Mouse (Mus musculus): ENCODE measurements around the gene Miga1.
A peak's percentile ranks its signal among the peaks of the same experiment; 100 is the strongest.
"Not testable (repeated sequence)": the region's sequence is repeated elsewhere in the genome, so short reads cannot be mapped to it uniquely, and the experiment has no call there.

Gene Miga1

GRCm38 (mm10) chr3:152321765-152322547 is 18.3 kb downstream of the Miga1 start:
- DNase-seq (ENCODE audit: low spot score): no peak

- no peak for DNase-seq (ENCODE audit: low spot score)
Observed at GRCm38 (mm10) chr3:152320972-152321645, 19.1 kb downstream of the Miga1 start.

GRCm38 (mm10) chr3:152316447-152317173 is 23.6 kb downstream of the Miga1 start:
- DNase-seq (ENCODE audit: low spot score): not testable (repeated sequence)

DNA sequence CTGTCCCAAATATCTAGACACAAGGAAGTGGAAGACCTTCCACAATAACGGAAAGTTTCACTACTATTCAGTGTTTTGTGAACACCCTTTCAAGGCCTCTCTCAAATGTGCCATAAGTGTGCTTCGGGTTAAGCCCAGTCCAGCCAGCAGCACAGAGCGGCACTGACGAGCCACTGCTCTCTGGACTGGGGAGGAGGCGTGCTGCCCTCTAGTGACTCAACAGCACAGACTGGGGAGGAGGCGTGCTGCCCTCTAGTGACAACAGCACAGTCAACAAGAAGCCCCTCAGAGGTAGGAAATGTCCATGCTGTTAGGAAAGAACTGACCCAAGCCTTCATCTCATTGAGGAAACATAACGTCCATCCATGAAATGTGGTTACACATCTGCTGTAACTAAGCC is 24.6 kb downstream of the Miga1 start:
- DNase-seq (ENCODE audit: low spot score): peak; percentile 87

DNA sequence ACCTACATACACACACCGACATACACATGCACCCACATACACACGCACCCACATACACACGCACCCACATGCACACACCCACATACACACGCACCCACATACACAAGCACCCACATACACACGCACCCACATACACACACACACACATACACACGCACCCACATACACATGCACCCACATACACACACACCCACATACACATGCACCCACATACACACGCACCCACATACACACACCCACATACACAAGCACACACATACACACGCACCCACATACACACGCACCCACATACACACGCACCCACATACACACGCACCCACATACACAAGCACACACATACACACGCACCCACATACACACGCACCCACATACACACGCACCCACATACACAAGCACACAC is 25.5 kb downstream of the Miga1 start:
- not testable (repeated sequence) for DNase-seq (ENCODE audit: low spot score)

DNA sequence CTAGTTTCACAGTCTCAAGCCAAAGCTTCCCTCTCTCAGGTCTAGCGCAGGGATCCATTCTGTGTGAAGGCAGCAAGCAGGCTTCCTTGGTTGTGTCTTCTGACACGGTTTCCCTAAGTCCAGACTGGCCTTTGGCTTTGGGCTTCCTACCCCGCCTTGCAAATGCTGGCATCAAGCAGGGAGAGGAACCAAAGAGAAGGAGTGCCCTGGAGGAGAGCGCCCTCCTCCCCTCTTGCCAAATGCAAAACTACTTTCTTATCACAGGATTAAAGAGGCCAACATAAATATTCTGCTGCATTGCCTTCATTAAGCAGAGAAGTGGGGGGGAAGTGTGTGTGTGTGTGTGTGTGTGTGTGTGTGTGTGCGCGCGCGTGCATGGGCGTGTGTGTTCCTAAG is 31.0 kb downstream of the Miga1 start:
- DNase-seq (ENCODE audit: low spot score): no peak

DNA sequence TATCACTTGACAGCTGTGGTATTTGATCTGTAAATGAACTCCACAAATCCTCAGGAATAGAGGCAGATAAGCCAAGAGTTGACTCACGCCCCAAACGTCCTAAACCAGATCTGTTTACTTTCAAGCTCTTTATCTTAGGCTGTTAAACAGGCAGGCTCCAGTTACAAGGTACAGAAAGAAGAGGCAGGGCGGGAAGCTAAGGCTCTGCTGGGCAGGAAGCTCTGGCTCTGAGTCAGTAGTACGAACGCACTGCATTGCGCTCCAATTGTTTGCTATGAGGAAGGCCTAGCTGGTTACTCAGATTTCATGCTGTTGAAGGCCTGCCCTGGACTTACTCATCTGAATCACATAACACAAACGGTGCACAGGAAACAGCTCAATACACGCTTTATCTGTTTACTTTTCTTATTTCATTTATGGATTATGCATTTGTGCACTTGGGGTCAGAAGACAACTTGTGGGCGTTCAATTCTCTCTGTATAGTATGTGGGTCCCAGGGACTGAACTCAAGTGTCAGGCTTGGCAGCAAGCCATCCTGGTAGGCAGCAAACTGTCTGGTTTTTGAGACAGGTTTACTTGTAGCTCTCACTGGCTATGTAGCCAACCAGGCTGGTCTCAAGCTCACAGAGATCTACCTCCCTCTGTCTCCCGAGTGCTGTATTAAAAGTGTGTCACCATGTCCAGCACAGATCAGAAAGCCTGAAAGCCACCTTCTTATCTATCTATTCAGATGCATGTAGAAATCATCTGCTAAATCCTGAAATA is 31.5 kb downstream of the Miga1 start:
- no peak for DNase-seq (ENCODE audit: low spot score)

- DNase-seq (ENCODE audit: low spot score): no peak
Observed at GRCm38 (mm10) chr3:152305971-152306370, 34.2 kb downstream of the Miga1 start.

GRCm38 (mm10) chr3:152305080-152305479 is 35.1 kb downstream of the Miga1 start:
- DNase-seq (ENCODE audit: low spot score): no peak

- no peak for DNase-seq (ENCODE audit: low spot score)
Observed at GRCm38 (mm10) chr3:152304093-152304815, 36.0 kb downstream of the Miga1 start.

DNA sequence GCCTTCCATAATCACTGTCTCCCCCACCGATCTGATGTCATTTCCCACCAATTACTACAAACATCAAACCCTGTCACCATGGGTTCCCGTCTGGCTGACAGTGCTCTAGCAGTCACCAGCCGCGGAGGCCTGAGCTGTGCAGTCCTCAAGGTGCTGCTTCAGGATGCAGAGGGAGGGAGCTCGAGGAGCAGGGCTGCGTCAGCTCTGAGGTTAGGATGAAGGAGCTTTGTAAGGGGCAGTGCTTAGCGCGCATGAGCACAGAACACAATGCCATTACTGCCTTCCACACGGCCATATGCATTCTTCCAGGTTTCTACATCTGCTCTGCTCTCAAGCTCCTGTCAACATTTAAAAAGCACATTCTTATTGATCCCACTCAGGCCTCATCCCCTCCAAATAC is 37.2 kb downstream of the Miga1 start:
- DNase-seq (ENCODE audit: low spot score): no peak

GRCm38 (mm10) chr3:152300376-152301337 is 39.5 kb downstream of the Miga1 start:
- no peak for DNase-seq (ENCODE audit: low spot score)

DNA sequence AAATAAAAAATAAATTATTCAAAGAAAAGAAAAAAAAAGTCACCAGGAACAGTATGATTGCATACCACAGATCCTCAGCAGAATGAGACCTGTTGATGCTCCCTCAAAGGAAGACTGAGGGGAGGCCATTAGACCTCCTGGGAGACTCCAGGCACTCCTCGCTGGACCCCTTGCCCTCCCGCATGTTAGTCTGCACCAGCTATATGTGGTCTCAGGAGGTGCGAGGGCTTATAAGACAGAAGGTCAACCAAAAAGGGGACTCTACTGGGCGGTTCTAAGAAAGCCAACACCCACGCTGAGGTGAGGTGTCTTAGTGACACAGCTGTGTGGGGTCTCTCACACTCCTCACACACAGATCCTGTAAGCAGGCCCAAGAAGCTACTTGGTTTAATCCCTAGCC is 44.3 kb downstream of the Miga1 start:
- no peak for DNase-seq (ENCODE audit: low spot score)

- DNase-seq (ENCODE audit: low spot score): no peak
Observed at GRCm38 (mm10) chr3:152294400-152294799, 45.8 kb downstream of the Miga1 start.

DNA sequence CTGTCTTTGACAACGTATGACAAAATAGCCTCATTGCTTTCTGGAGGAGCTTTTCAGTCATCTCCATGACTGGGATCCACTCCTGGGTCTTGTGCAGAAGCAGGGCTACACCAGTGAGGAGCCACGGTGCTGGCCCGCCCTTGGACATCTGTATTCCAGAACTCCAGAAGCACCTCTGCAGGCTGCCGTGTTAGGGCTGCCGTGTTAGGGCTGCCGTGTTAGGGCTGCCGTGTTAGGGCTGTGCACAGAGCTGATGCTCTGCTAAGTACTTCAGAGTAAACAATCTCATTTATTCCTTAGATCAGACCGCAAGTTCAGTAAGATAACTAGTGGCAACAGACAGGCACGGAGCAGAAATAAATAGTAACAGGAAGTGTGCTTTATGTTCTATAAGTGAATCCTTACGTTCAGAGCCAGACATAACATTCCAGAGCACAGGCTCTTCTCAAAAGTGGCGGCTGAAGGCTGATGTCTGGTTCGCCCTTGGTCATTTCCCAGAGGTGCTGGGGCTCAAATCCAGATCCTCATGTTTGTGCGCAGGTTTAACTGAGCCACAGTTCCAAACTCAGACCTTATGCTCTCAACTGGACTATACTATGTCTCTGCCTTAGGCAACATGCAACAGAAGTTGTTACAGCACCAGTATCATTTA is 46.6 kb downstream of the Miga1 start:
- no peak for DNase-seq (ENCODE audit: low spot score)

DNA sequence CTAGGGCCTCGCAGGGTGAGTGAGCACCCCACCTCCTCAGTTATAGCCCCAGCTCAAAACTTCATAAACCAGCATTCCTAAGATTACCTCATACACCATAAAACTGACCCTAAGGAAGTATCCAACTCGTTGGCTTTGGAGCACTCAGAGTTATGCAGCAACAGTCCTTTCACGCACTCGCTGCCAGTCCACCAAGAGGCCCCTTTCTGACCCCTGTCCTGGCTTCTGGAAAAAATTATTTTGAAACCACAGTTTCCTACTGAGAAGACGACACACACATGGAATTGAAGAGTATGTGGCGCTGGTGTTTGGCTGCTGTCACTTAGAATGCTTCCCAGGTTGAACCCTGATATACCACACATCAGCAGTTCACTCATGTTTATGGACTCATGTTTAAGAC is 48.3 kb downstream of the Miga1 start:
- DNase-seq (ENCODE audit: low spot score): no peak

GRCm38 (mm10) chr3:152290175-152290798 is 49.9 kb downstream of the Miga1 start:
- no peak for DNase-seq (ENCODE audit: low spot score)

DNA sequence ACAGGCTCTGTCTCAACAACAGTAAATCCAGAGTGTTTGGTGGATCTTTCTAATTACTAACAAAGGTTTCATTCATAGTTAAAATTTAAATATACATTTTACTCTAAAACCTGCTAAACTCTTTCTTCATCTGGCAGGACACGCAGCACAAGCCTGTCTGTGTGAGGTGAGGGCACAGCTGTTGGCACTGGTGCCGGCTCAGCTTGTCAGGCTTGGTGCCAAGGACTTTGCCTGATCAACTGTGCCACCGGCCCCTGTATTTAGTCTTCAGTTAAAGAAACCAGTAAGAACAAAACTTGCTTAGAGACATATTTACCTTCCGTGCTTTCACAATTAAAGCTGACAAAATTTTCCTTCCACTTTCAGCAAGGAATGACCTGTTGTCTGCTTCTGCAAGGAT is 51.5 kb downstream of the Miga1 start:
- no peak for DNase-seq (ENCODE audit: low spot score)

- no peak for DNase-seq (ENCODE audit: low spot score)
Observed at GRCm38 (mm10) chr3:152288276-152288675, 51.9 kb downstream of the Miga1 start.
